Mouse (Mus musculus) limb, embryonic 14.5 days (tissue): ENCODE data around the gene Gm49711. TPM values are rescaled to one million over a fixed set of nuclear protein-coding genes. Genes with fewer than 3 reads are reported as not detected.

ENCODE experiments used
- ATAC-seq: fragments of 200-750 bp; cut with Nextera tagmentation; 2 replicates; pipeline ENCODE4 v1.8.0; 2017; ENCODE audit warnings: low read depth, moderate number of reproducible peaks, moderate TSS enrichment; ENCODE audit not compliant: low FRiP score
- DNase-seq: peaks from one replicate; pipeline ENCODE4 v3.0.0-alpha.2; 2015; ENCODE audit warnings: low spot score
- H3K27ac ChIP-seq: fragments of 300-500 bp; sonication (generic); replicated peaks from 2 replicates; pipeline ENCODE4 v1.5.1; 2014; ENCODE audit warnings: low read depth, mild to moderate bottlenecking, low read length, moderate library complexity, mixed read lengths
- H3K27me3 ChIP-seq: fragments of 300-500 bp; sonication (generic); 2 replicates; pipeline ENCODE4 v1.6.1; 2014; ENCODE audit warnings: low read length, mixed read lengths; ENCODE audit not compliant: control insufficient read depth, insufficient read depth
- H3K36me3 ChIP-seq: fragments of 300-500 bp; sonication (generic); 2 replicates; pipeline ENCODE4 v1.6.1; 2014; ENCODE audit warnings: mild to moderate bottlenecking, low read length, moderate library complexity, mixed read lengths; ENCODE audit not compliant: control insufficient read depth, insufficient read depth
- H3K4me1 ChIP-seq: fragments of 300-500 bp; sonication (generic); 2 replicates; pipeline ENCODE4 v1.6.1; 2014; ENCODE audit warnings: antibody characterized with exemption, low read length, mixed read lengths; ENCODE audit not compliant: control insufficient read depth, insufficient read depth
- H3K4me2 ChIP-seq: fragments of 300-500 bp; sonication (generic); replicated peaks from 2 replicates; pipeline ENCODE4 v1.6.1; 2014; ENCODE audit warnings: low read depth, mild to moderate bottlenecking, low read length, moderate library complexity; ENCODE audit not compliant: severe bottlenecking
- H3K4me3 ChIP-seq: fragments of 300-500 bp; sonication (generic); replicated peaks from 2 replicates; pipeline ENCODE4 v1.5.1; 2014; ENCODE audit warnings: low read length
- H3K9ac ChIP-seq: fragments of 300-500 bp; sonication (generic); 2 replicates; pipeline ENCODE4 v1.6.1; 2014; ENCODE audit warnings: mild to moderate bottlenecking, low read depth, low read length, moderate library complexity; ENCODE audit not compliant: severe bottlenecking
- H3K9me3 ChIP-seq: fragments of 300-500 bp; sonication (generic); 2 replicates; pipeline ENCODE4 v1.6.1; 2016; ENCODE audit warnings: low read length; ENCODE audit not compliant: control insufficient read depth
- POLR2A ChIP-seq: fragments of 200-500 bp; IDR thresholded peaks from 2 replicates; pipeline ENCODE4 v1.8.0; 2012; ENCODE audit warnings: inconsistent platforms, mild to moderate bottlenecking, moderate library complexity, borderline replicate concordance; ENCODE audit not compliant: insufficient read depth, insufficient read length; ENCODE audit errors: extremely low read depth
- WGBS: fragments of 180-500 bp; shearing (Covaris S2); extraction: QIAGEN DNeasy Blood & Tissue Kit; methylation state at CpG from one replicate; pipeline ENCODE4 v1.1.7; 2014; 5-methylcytosine and 5-hydroxymethylcytosine counted together
- polyA plus RNA-seq, 2 experiments: library from polyadenylated mRNA; depleted of rRNA in 1 of 2; stranded (reverse) in 1 of 2; unstranded in 1 of 2; fragments of >200 nt; fragmentation: Nextera tagmentation in 1 of 2; extraction: Ambion mirVana in 1 of 2; gene quantifications; 2 replicates each; pipeline versions ENCODE4 v1.2.1 to v1.2.3; 2012 to 2014

The Gm49711 gene
- polyA plus RNA-seq (2012; rRNA removed) (0.24 and 0.27 TPM in 2 replicates), polyA plus RNA-seq (2014; fragmentation: Nextera tagmentation; extraction: Ambion mirVana) (0.36 TPM in 1 of 2 replicates, not detected in the other)

DNA sequence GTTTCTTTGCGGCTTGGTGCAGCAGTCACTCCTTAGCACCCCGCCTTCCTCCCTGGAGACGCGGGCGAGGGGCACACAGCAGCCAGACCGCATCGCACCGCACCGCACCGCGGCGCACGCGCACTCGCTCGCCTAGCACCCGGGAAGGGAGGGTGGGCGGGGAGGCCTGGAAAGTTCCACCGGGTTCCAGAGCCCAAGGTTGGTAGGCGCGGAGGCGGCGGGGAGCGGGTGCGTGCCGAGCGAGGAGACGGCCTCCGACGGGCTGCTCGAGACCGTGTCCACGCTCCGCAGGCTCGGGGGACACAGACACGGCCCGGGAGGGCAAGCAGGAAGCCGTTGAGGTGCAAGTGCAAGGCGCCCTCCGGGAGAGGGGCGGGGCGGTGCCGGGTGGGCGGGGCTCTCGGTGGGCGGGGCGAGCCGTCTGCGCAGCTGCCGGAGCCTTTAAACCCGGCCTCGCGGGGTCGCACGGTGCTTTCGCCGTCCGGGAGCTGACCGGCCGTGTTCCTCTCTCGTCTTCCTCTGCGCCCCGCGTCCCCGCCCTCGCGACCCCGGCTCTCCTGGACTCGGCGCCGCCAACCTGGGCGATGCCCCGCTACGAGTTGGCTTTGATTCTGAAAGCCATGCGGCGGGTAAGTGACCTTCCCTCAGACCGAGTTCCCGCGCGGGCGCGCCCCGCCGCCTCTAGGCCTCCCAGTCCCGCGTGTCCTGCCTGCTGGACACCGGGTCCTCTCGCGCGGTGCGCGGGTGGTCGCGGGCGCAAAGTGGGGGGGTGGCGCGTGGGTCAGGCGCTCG lies at the start of gene Gm49711, which contains the start of the genes Mrps6 and Slc5a3:
TSS of gene Gm49711 (plus strand) at position 465 of the 792 bp plus-strand sequence.
TSS of gene Mrps6 (plus strand) at position 419 of the 792 bp plus-strand sequence.
TSS of gene Slc5a3 (plus strand) at position 471 of the 792 bp plus-strand sequence.
- Histone ChIP-seq H3K4me3 (peak within 1 kb of the TSS; percentile 87), H3K9me3 (peaks cover 10% of the 10 kb centered on the region), H3K27me3 (no peaks in the 10 kb centered on the region), H3K27ac (peak within 1 kb of the TSS; percentile 53), H3K4me1 (peaks cover 12% of the 10 kb centered on the region; the same call in 1 of the 2 replicates), H3K9ac (peak within 1 kb of the TSS; percentile 79), H3K36me3 (peaks cover 15% of the 10 kb centered on the region), H3K4me2 (peak within 1 kb of the TSS; percentile 85)
- TF ChIP-seq POLR2A, result peak; percentile 39; the same call in 1 of the 2 replicates
- DNase-seq (peak; percentile 73), ATAC-seq (peak; percentile 95)
- WGBS, result under 1% methylated on average over 61 of the region's 99 CpGs

DNA sequence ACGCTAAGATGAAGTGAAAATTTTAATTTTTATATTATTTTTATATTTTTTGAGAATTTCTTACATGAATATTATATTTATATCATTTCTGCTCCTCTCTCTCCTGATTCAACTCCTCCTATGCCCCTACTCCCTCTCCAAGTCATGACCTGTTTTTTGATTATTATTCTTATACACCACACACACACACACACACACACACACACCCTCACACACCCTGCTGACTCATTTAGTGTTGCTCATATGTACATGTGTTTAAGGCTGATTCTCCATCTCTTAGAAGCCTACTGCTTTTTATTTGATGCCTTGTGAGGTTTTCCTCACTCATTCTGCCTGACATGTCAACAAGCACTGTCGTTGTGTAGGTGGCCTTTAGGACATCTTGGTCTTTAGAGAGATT lies 48.5 kb upstream of the Gm49711 start:
- no peaks in the 10 kb centered on the region for H3K9me3 ChIP-seq
- no peak for ATAC-seq
- DNase-seq, result no peak
- no peaks in the 10 kb centered on the region for H3K4me1 ChIP-seq
- WGBS, result 92% methylated on average over 2 of the region's 2 CpGs
- H3K4me2 ChIP-seq, result no peak overlapping the region
- no peak overlapping the region for H3K27ac ChIP-seq
- no peak for TF ChIP-seq POLR2A
- H3K27me3 ChIP-seq, result no peaks in the 10 kb centered on the region
- no peaks in the 10 kb centered on the region for H3K36me3 ChIP-seq
- H3K4me3 ChIP-seq, result no peak overlapping the region
- H3K9ac ChIP-seq, result no peak overlapping the region

DNA sequence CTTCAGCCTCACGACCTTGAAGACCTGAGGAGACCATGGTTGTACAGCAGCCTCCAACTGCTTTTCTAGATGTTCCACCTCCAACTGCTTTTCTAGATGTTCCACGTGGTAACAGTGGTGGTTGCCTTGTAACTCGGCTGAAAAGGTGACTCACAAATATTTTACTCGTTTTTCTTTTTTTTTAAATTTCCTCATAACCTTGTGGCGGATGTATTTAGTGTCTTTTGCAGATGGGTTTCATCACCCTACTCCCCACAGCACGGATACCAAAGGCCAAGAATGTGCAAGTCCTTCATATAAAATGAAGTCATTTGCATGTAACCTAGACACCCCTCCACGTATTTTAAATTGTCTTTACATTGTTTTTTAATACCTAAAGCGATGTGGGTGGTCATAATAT lies 41.3 kb upstream of the Gm49711 start:
- ATAC-seq (no peak), DNase-seq (no peak)
- no peaks in the 10 kb centered on the region for H3K27me3 ChIP-seq
- no peak overlapping the region for H3K9ac ChIP-seq
- TF ChIP-seq POLR2A, result no peak
- H3K36me3 ChIP-seq, result no peaks in the 10 kb centered on the region
- peaks cover 3% of the 10 kb centered on the region; the same call in 1 of the 2 replicates for H3K4me1 ChIP-seq
- 73% methylated on average over 8 of the region's 8 CpGs for WGBS
- H3K4me2 ChIP-seq, result no peak overlapping the region
- no peak overlapping the region for H3K4me3 ChIP-seq
- no peaks in the 10 kb centered on the region for H3K9me3 ChIP-seq
- H3K27ac ChIP-seq, result no peak overlapping the region

DNA sequence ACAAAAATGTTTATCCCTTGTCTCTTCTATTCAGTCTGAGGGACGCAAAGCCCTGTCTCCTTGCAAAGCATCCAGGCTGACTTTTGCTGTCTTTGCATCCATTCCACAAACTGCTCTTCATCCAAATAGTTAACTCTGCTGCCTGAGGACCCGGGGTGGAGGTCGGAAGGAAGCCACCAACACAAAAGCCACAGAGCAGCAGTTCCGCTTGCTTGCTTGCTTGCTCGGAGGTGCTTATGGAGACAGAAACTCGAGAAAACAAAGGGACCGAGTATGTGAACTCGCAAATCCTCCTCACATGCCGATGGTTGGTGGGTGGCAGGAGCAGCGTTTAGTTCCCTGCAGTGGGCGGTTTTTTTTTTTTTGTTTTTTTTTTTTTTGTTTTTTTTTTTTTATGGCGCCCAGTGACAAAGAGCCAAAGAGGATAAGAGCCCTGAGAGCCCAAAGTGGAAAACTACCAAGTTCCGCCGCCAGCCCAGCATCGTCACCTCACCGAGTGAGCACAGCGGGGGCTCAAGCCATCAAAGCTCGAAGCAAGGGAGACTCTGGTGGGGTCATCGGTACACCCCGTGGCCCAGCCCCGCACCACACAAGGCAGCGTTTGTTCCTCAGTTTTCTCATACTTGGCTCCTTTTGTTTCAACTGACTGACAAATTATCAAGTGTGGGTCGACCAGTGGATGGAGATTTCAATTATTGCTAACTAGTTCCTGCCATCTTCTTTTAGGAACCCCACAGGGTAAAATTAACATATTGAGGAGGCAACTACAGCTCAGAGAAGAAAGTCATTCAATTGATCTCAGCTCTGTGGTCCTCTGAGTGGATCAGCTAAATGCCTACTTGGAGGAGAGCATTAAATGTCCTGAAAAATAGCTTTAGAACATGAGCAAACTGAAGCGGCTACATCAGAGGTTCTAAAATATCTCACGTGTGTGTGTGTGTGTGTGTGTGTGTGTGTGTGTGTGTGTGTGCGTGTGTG lies 38.7 kb upstream of the Gm49711 start:
- 10% methylated on average over 26 of the region's 26 CpGs for WGBS
- DNase-seq, result peak; percentile 29
- peak overlapping the region; percentile 15; the same call in 1 of the 2 replicates for H3K27ac ChIP-seq
- ATAC-seq, result peak; percentile 81; the same call in 1 of the 2 replicates
- peak overlapping the region; percentile 35 for H3K4me3 ChIP-seq
- peak overlapping the region; percentile 52 for H3K4me2 ChIP-seq
- no peaks in the 10 kb centered on the region for H3K27me3 ChIP-seq
- H3K4me1 ChIP-seq, result peaks cover 3% of the 10 kb centered on the region; the same call in 1 of the 2 replicates
- H3K9ac ChIP-seq, result peak overlapping the region; percentile 62
- no peaks in the 10 kb centered on the region for H3K9me3 ChIP-seq
- no peaks in the 10 kb centered on the region for H3K36me3 ChIP-seq
- peak; percentile 55; the same call in 1 of the 2 replicates for TF ChIP-seq POLR2A
